Mouse (Mus musculus) liver, embryonic 15.5 days (tissue): ENCODE results near the gene Cux2. TPM values are rescaled to one million over a fixed set of nuclear protein-coding genes. Genes with fewer than 3 reads are reported as not detected.

Source experiments
- ATAC-seq: fragments of 200-750 bp; cut with Nextera tagmentation; 2 replicates; pipeline ENCODE4 v1.8.0; 2017; ENCODE audit warnings: moderate number of reproducible peaks, mild to moderate bottlenecking, moderate library complexity; ENCODE audit not compliant: insufficient read depth
- H3K27ac ChIP-seq: fragments of 300-500 bp; sonication (generic); replicated peaks from 2 replicates; pipeline ENCODE4 v1.5.1; 2015; ENCODE audit warnings: mild to moderate bottlenecking, inconsistent platforms
- H3K27me3 ChIP-seq: fragments of 300-500 bp; sonication (generic); 2 replicates; pipeline ENCODE4 v1.6.1; 2015; ENCODE audit warnings: mild to moderate bottlenecking, inconsistent platforms
- H3K36me3 ChIP-seq: fragments of 300-500 bp; sonication (generic); replicated peaks from 2 replicates; pipeline ENCODE4 v1.6.1; 2015; ENCODE audit warnings: moderate library complexity, mild to moderate bottlenecking, inconsistent platforms
- H3K4me1 ChIP-seq: fragments of 300-500 bp; sonication (generic); replicated peaks from 2 replicates; pipeline ENCODE4 v1.6.1; 2015; ENCODE audit warnings: inconsistent platforms
- H3K4me2 ChIP-seq: fragments of 300-500 bp; sonication (generic); 2 replicates; pipeline ENCODE4 v1.6.1; 2015; ENCODE audit warnings: moderate library complexity, mild to moderate bottlenecking, inconsistent platforms
- H3K4me3 ChIP-seq: fragments of 300-500 bp; sonication (generic); replicated peaks from 2 replicates; pipeline ENCODE4 v1.5.1; 2015; ENCODE audit warnings: mild to moderate bottlenecking, inconsistent platforms
- H3K9ac ChIP-seq: fragments of 300-500 bp; sonication (generic); 2 replicates; pipeline ENCODE4 v1.6.1; 2015; ENCODE audit warnings: moderate library complexity, mild to moderate bottlenecking, inconsistent platforms
- H3K9me3 ChIP-seq: fragments of 300-500 bp; sonication (generic); replicated peaks from 2 replicates; pipeline ENCODE4 v1.6.1; 2016; ENCODE audit warnings: inconsistent platforms
- WGBS: fragments of 180-500 bp; shearing (Covaris S2); methylation state at CpG from one replicate; pipeline ENCODE4 v1.1.7; 2015; ENCODE audit warnings: mixed read lengths; ENCODE audit not compliant: insufficient replicate concordance; 5-methylcytosine and 5-hydroxymethylcytosine counted together
- polyA plus RNA-seq: library from polyadenylated mRNA; unstranded; fragments of >200 nt; fragmentation: Nextera tagmentation; extraction: Ambion mirVana; gene quantifications from 2 replicates; pipeline ENCODE4 v1.2.1, GENCODE M21; 2015

The Cux2 gene
- polyA plus RNA-seq, 1 experiment from 2014 or later = 1.8 TPM

GRCm38 (mm10) chr5:121818862-121819261 is 231.0 kb downstream of the Cux2 start:
- peaks cover 95% of the 10 kb centered on the region for H3K36me3 ChIP-seq
- H3K9ac ChIP-seq = no peak overlapping the region
- no peak overlapping the region for H3K4me3 ChIP-seq
- H3K4me1 ChIP-seq = peaks cover 32% of the 10 kb centered on the region
- ATAC-seq = no peak
- H3K4me2 ChIP-seq = no peak overlapping the region
- 84% methylated on average over 4 of the region's 4 CpGs for WGBS
- H3K27ac ChIP-seq = no peak overlapping the region
- no peaks in the 10 kb centered on the region for H3K9me3 ChIP-seq
- no peaks in the 10 kb centered on the region for H3K27me3 ChIP-seq

- H3K9me3 ChIP-seq = no peaks in the 10 kb centered on the region
- WGBS = 88% methylated on average over 7 of the region's 7 CpGs
- no peaks in the 10 kb centered on the region for H3K27me3 ChIP-seq
- no peak overlapping the region for H3K4me2 ChIP-seq
- H3K4me1 ChIP-seq = peaks cover 28% of the 10 kb centered on the region
- H3K4me3 ChIP-seq = no peak overlapping the region
- peaks cover 96% of the 10 kb centered on the region for H3K36me3 ChIP-seq
- H3K27ac ChIP-seq = no peak overlapping the region
- no peak for ATAC-seq
- H3K9ac ChIP-seq = no peak overlapping the region
Measured at GRCm38 (mm10) chr5:121818401-121818800, 231.5 kb downstream of the Cux2 start.

- no peaks in the 10 kb centered on the region for H3K27me3 ChIP-seq
- ATAC-seq = no peak
- no peak overlapping the region for H3K4me3 ChIP-seq
- no peak overlapping the region for H3K9ac ChIP-seq
- no peak overlapping the region for H3K27ac ChIP-seq
- no peak overlapping the region for H3K4me2 ChIP-seq
- WGBS = 82% methylated on average over 9 of the region's 9 CpGs
- H3K9me3 ChIP-seq = no peaks in the 10 kb centered on the region
- peaks cover 96% of the 10 kb centered on the region for H3K36me3 ChIP-seq
- peaks cover 22% of the 10 kb centered on the region for H3K4me1 ChIP-seq
Measured at GRCm38 (mm10) chr5:121817551-121817950, 232.4 kb downstream of the Cux2 start.

- Histone ChIP-seq H3K4me3 (no peak overlapping the region), H3K27ac (no peak overlapping the region), H3K4me2 (no peak overlapping the region), H3K4me1 (peaks cover 19% of the 10 kb centered on the region), H3K36me3 (peaks cover 98% of the 10 kb centered on the region), H3K27me3 (no peaks in the 10 kb centered on the region), H3K9ac (no peak overlapping the region), H3K9me3 (no peaks in the 10 kb centered on the region)
- ATAC-seq = no peak
- 82% methylated on average over 2 of the region's 2 CpGs for WGBS
Measured at GRCm38 (mm10) chr5:121816611-121817010, 233.3 kb downstream of the Cux2 start.

GRCm38 (mm10) chr5:121815867-121816380 is 234.0 kb downstream of the Cux2 start:
- no peak for ATAC-seq
- no peaks in the 10 kb centered on the region for H3K27me3 ChIP-seq
- H3K9me3 ChIP-seq = no peaks in the 10 kb centered on the region
- 79% methylated on average over 8 of the region's 8 CpGs for WGBS
- H3K36me3 ChIP-seq = peaks cover 98% of the 10 kb centered on the region
- no peak overlapping the region for H3K9ac ChIP-seq
- no peak overlapping the region for H3K4me3 ChIP-seq
- H3K27ac ChIP-seq = no peak overlapping the region
- H3K4me2 ChIP-seq = no peak overlapping the region
- peaks cover 20% of the 10 kb centered on the region for H3K4me1 ChIP-seq

GRCm38 (mm10) chr5:121815067-121815466 is 234.8 kb downstream of the Cux2 start:
- WGBS = 51% methylated on average over 3 of the region's 3 CpGs
- Histone ChIP-seq H3K4me1 (peaks cover 12% of the 10 kb centered on the region), H3K27me3 (no peaks in the 10 kb centered on the region), H3K4me3 (no peak overlapping the region), H3K4me2 (no peak overlapping the region), H3K27ac (no peak overlapping the region), H3K9ac (no peak overlapping the region), H3K9me3 (no peaks in the 10 kb centered on the region), H3K36me3 (peaks cover 97% of the 10 kb centered on the region)
- no peak for ATAC-seq

- Histone ChIP-seq H3K4me3 (no peak overlapping the region), H3K4me1 (peaks cover 11% of the 10 kb centered on the region), H3K9ac (no peak overlapping the region), H3K36me3 (peaks cover 84% of the 10 kb centered on the region), H3K4me2 (no peak overlapping the region), H3K27ac (no peak overlapping the region), H3K9me3 (no peaks in the 10 kb centered on the region), H3K27me3 (no peaks in the 10 kb centered on the region)
- no peak for ATAC-seq
- 88% methylated on average over 10 of the region's 10 CpGs for WGBS
Measured at GRCm38 (mm10) chr5:121813744-121814143, 236.2 kb downstream of the Cux2 start.

- H3K4me3 ChIP-seq = no peak overlapping the region
- H3K9me3 ChIP-seq = no peaks in the 10 kb centered on the region
- H3K36me3 ChIP-seq = peaks cover 74% of the 10 kb centered on the region
- H3K4me1 ChIP-seq = peaks cover 11% of the 10 kb centered on the region
- no peak overlapping the region for H3K4me2 ChIP-seq
- no peak for ATAC-seq
- H3K27me3 ChIP-seq = no peaks in the 10 kb centered on the region
- 68% methylated on average over 7 of the region's 7 CpGs for WGBS
- H3K9ac ChIP-seq = no peak overlapping the region
- no peak overlapping the region for H3K27ac ChIP-seq
Measured at GRCm38 (mm10) chr5:121812526-121813243, 237.2 kb downstream of the Cux2 start.

- H3K27ac ChIP-seq = no peak overlapping the region
Measured at GRCm38 (mm10) chr5:121811485-121811931, 238.4 kb downstream of the Cux2 start.

GRCm38 (mm10) chr5:121810331-121811151 is 239.4 kb downstream of the Cux2 start:
- Histone ChIP-seq H3K4me2 (no peak overlapping the region), H3K9me3 (no peaks in the 10 kb centered on the region), H3K4me1 (peaks cover 11% of the 10 kb centered on the region), H3K27me3 (no peaks in the 10 kb centered on the region), H3K4me3 (no peak overlapping the region), H3K36me3 (peaks cover 70% of the 10 kb centered on the region), H3K9ac (no peak overlapping the region), H3K27ac (no peak overlapping the region)
- ATAC-seq = no peak
- 84% methylated on average over 17 of the region's 17 CpGs for WGBS

More at GRCm38 (mm10) chr5:121811485-121811931, 238.4 kb downstream of the Cux2 start:
- peaks cover 11% of the 10 kb centered on the region for H3K4me1 ChIP-seq
- H3K36me3 ChIP-seq = peaks cover 72% of the 10 kb centered on the region
- no peaks in the 10 kb centered on the region for H3K27me3 ChIP-seq
- H3K9me3 ChIP-seq = no peaks in the 10 kb centered on the region
- no peak overlapping the region for H3K4me3 ChIP-seq
- no peak overlapping the region for H3K4me2 ChIP-seq
- ATAC-seq = no peak
- 49% methylated on average over 5 of the region's 5 CpGs for whole genome bisulfite sequencing
- no peak overlapping the region for H3K9ac ChIP-seq

GRCm38 (mm10) chr5:121809667-121810224 is 240.2 kb downstream of the Cux2 start:
- Histone ChIP-seq H3K9ac (no peak overlapping the region), H3K9me3 (no peaks in the 10 kb centered on the region)
- 62% methylated on average over 5 of the region's 5 CpGs for WGBS

More at GRCm38 (mm10) chr5:121809667-121810224, 240.2 kb downstream of the Cux2 start:
- Histone ChIP-seq H3K4me2 (no peak overlapping the region), H3K4me3 (no peak overlapping the region), H3K36me3 (peaks cover 69% of the 10 kb centered on the region), H3K4me1 (peaks cover 11% of the 10 kb centered on the region), H3K27ac (no peak overlapping the region), H3K27me3 (no peaks in the 10 kb centered on the region)
- no peak for ATAC-seq
